Mouse (Mus musculus) embryo, embryonic 10.5 days (tissue): ENCODE data around the gene Lrrc1.

Source experiments
- DNase-seq: peaks from one replicate; pipeline ENCODE4 v3.0.0-alpha.2; 2015; ENCODE audit warnings: low spot score

Gene Lrrc1

DNA sequence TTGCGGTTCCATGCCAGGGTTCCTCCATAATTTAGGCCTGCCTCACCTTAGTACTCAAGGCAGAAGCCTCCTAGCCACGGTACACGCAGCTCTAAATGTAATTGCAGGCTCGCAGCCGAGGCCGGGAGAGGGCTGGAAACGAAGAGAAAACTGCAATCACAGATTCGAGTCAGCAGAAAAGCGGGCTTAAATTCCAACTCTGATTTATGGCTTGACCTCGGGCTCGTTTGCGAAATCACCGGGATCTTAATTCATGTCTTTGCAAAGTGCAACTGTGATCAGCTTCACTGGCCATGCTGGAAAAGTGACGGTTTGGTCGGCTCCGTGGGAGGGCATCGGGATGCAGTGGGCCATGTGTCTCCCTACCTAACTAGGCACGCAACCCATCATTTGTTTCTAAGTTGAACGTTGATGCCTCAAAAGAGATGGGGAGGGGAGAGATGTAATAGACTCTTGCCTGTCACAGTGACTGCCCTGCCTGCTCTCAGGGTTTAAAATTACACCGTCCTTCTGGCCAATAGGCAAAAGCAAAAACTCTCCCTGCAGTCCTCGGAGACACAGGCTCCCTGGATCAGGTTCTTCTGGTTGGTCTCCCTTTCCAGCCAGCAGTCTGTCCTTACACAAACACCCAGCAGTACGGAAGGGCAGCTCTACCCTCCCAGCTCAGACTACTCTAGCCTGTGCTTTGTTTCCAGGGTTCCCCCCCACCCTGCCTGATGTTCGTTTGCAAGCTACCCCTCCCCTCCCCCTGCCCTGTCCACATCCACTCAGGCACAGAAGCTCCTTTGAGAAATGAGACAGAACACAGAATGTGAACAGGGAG lies 117.2 kb downstream of the Lrrc1 start:
- DNase-seq: peak; percentile 78

DNA sequence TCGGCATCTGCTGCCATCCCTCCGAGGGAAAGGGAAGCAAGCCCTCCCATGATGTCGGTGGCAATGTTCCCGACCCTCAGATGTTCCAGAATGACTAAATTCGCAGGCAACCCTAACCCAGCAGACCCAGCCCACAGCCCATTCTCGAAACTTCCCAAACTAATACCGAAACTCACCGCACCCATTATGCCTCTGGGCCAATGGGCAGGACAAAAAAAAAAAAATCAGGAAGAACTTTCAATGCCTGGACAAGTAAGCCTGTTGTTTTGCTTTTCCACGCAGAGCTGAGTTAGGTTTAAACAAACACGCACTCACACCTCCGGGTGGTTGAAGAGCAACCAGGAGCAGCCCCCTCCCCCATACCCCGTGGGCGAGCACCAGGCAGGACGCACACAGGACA lies 118.6 kb downstream of the Lrrc1 start:
- DNase-seq: no peak

DNA sequence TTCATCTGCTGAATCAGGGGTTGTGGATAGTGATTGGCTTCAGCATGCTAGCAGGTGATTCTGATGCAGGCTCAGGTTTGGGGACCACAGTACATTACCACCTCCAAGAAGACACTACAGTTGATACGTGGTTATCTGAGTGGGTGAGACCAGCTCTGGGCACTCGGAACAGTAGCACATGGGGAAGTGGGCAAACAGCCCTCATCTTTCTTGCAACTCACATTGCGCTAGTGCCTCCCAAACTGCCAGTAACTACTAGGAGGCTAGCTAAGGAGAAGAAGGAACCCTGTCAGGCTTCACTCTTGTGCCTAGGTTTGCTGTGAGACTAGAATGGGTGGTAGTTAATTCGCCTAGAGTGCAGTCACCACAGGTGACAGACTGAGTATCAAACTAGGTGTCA lies 119.1 kb downstream of the Lrrc1 start:
- DNase-seq: no peak

DNA sequence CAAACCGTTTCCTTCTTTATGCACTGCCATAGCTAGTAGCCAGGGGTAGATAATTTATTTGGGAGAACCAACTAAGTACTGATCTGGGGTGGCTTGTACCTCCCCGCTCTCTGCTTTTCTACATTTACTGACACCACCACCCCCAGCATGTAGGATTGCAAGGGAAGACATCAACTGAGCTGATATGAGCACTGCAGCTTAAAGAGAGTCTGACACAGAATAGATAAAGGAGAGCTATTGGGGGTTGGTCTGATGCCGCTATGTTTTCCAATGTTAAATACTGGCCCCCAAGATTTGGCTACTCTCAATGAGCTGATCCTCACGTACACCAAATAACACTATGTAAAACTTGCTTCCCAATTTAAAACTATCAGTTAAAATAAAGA lies 124.5 kb downstream of the Lrrc1 start:
- no peak for DNase-seq

DNA sequence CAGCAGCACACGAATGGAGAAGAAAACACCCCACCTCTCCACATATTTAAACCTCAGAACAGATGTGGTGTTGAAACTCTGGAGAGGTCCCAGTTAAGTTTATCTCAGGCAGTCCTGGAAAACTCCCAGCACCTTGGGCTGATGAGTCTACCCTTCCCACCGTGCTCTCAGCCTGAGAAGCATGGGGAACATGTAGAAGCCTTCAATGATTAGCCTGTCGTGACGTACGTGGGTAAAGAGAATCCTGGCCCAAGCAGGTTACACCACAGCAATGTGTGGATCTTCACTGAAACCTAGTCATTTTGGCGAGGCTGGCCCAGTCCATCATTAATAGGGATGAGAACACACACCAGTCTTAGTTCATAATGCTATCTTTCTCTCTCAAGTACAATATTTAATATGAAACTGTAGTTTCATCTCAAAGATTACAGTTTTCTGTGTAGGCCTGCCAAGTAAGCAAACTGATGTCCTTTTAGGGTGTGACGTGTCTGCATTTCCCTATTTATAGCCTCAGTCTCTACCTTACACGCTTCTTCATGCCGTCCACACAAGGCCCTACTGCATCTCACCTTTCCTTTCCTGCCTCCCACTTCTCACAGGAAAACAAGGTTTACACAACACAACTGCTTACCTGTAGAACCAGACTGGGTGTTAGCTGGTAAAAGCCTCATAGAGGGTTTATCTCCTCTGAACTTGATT lies 125.0 kb downstream of the Lrrc1 start:
- no peak for DNase-seq

DNA sequence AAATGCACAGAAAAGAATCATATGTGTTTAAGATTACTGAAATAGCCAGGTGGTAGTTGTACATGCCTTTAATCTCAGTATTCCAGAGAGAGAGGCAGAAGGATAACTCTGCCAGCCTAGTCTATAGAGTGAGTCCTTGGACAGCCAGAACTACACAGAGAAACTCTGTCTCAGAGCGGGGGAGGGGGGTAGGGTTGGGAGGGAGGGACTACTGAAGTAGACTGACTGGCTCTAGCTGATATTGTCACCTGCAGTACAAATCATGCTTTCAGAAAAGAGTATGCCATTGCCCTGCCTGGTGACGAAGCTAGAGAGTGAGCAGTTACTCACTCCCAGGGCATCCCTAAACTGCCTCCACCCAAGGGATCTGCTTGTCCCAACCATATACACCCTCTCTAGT lies 125.9 kb downstream of the Lrrc1 start:
- DNase-seq: no peak

DNA sequence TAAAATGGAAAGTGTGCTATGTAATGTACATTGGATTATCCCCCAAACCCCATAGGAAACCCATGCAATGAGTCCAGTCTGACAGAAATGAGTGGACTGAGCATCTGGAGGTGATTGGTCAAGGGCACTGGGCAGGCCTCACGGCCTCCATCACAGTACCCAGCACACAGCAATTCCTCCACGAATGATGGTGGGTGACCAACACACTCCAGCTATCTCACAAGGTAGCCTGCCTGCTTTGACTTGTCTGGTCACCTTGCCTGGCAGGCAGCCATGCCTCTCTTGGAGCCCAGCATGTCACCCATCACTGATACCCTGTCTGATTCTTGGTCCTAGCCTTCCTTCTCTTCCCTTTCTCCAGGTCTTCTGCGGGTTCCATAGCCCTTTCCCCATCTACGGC lies 128.2 kb downstream of the Lrrc1 start:
- no peak for DNase-seq

DNA sequence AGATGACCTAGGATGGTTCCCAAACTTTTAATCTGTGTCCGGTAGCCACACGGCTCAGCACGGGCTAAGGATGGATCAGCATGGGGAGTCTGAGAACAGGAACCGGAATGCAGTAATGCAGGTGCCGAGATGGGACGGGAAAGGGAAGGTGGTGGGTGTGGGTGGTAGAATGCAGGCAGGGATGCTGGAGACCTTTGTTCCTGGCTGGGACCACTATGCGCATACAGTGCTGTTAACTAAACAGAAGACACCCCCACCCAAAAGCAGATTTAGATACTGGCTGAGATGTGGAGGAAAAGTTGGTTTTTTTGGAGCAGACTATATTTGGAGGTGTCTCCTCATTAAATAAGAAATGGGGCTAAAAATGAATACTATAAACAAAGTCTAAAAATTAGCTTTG lies 128.7 kb downstream of the Lrrc1 start:
- DNase-seq: no peak

DNA sequence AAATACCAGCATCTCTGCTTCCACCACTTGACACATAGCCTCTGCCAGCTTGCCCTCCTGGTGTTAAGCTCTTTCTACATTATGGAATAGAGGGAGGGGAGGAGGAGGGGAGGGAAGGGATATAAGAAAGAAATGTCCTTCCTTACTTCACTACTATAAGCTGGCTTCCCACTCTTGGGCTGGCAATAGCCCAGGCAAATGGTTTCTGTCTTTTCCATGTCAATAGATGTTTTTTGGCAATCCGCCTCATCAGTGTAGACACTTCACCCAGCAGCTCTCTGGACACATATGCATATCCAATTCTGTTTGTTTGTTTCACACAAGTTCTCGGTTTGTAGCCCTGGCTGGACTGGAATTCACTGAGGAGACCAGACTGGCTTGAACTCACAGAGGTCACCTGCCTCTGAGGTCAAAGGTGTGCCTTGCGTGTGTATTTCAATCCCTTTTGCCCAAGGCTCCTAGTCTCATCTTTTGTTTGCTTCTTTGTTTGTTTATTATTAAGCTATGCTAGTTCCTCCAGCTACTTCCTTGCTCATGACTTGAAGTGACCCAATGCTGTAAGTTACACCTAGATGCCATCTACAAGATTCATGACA lies 132.7 kb downstream of the Lrrc1 start:
- no peak for DNase-seq

DNA sequence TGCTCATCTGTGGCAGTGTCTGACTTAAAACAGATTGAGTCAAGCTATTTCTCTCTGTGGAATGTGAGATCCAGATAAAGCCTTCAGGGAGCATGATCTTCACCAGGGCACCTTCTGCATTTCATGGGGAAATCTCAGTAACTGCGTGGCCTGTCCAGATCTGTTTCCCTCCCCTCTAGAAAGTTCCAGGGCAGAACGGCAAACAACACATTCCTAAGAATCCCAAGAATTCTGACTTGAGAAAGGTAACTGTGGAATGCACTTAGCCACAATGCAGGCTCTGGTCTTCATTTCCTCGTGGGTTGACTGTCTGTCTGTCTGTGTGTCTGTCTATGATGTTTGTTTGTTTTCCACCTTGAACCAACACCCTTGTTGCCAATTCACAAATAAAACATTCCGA lies 133.7 kb downstream of the Lrrc1 start:
- DNase-seq: no peak

DNA sequence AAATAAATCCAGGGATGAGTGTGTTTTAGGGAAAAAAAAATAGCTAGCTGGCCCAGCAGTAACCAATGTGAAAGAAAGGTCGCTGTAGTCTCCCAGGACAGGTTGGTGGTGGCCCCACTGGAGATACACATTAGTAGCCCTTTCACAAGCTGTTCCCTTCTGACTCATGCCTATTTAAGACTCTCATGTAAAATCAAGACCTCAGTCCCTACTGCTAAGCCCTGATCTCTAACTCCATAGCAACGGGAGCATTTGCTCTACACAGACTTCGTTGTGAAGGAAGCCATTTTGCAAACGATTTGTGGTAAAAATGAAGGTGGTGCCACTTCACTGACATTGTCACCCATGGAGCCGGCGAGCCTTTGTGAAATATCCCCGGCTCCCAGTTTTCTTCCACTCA lies 134.1 kb downstream of the Lrrc1 start:
- DNase-seq: no peak

DNA sequence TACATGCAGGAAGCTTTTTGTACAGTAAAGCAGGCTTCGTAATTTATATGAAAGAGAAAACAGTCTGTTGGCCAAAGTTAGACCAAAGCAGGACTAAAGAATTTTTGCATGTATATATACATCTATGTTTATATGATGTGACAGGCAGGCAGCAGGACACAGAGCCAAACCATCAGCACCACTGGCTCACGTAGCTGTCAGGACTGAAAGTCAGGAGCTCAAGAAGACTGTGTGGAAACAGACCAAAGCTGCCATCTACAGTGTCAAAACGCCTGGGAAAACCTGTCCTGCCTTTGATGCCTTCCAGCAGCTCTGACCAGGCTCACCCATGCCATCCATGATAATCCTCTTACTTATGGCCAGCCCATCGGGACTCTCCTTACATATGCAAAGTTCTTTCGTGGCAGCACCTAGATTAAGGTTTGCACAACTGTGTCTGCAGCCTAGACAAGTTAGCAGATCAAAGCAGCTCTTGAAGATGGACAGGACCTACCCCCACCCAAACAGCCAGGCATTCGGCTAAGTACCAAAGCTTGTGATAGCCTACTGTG lies 136.5 kb downstream of the Lrrc1 start:
- DNase-seq: no peak

DNA sequence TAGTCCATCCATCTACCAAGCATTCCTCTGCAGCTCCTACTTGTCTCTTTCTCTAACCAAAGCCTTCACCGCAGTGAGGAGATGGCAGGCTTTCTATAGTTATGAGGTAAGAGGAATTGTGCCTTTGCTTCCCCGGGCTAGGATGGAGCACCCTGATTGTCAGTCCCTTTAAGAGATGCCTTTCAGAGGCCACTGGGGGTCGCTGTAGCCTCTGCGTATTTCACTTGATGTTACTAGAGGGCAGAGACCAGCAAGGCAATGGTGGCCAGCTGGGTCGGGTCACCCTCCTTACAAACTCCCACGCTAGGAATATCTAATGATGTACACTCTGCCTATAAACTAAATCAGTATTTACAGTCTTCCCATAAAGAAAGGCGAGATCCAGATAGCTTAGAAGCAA lies 137.8 kb downstream of the Lrrc1 start:
- peak; percentile 74 for DNase-seq

DNA sequence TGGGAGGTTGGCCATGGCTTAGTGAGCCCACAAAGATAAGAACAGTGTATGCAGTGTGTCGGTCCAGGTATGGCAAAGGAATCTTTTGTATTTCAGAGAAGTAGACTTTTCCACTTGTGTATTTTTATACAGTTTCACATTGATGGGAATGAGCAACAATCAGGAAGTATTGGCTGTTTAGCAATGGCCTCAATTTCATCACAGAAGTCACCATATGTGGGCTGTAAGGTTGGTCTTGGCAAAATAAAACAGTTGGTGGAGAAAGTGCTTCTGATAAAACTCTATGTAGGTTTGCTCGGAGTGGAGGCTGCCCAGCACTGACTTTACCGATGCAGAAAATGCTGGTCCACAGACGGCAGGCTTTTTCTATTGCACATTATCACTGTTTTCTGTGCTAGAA lies 140.2 kb downstream of the Lrrc1 start:
- no peak for DNase-seq

DNA sequence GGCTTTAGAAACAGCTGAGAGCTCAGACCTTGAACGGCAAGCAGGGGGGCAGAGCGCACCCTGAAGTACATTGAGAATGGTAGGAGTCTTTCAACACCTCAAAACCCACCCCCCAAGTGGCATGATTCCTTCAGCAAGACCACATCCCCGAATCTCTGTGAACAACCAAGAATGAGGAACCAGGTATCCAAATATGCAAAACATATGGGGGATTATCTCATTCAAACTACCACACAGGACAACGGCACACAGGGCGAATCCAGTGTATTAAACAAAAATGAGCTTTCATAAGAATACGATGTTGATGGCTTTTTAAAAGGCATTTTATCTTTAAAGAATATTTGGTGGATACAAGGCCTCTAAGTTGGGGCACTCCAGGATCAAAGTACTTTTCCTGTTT lies 140.7 kb downstream of the Lrrc1 start:
- DNase-seq: no peak

DNA sequence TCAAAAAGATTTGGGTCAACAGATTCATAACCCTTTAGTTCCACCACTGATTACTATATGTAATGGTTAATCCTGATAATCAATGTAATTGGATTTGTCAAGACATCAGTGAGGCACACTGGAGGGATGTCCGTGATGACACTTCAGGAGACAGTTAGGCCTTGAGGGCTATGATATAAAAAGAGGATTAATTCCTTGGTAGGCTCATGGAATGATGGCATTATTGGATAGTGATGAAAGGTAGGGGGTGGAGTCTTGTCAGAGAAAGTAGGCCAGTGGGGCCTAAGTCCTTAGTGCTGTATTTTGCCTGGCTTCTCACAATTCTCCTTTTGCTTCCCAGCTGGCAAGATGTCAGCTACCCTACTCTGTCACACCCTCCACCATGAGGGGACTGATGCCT lies 141.7 kb downstream of the Lrrc1 start:
- DNase-seq: no peak

DNA sequence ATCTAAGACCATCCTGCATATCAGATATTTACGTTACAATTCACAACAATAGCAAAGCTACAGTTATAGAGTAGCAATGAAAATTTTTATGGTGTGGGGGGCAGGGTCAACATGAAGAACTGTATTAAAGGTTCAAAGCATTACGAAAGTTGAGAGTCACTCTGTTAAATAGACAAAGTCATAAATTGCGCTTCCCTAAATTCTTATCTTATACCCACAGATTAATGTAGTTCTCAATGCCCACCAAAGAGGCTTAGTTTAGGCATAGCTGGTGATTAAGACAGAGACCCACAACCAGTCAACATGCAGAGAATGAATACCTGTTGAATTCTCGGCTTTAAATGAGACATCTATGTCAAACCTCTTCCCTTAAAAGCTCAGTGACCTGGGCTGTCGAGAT lies 144.9 kb downstream of the Lrrc1 start:
- DNase-seq: no peak

DNA sequence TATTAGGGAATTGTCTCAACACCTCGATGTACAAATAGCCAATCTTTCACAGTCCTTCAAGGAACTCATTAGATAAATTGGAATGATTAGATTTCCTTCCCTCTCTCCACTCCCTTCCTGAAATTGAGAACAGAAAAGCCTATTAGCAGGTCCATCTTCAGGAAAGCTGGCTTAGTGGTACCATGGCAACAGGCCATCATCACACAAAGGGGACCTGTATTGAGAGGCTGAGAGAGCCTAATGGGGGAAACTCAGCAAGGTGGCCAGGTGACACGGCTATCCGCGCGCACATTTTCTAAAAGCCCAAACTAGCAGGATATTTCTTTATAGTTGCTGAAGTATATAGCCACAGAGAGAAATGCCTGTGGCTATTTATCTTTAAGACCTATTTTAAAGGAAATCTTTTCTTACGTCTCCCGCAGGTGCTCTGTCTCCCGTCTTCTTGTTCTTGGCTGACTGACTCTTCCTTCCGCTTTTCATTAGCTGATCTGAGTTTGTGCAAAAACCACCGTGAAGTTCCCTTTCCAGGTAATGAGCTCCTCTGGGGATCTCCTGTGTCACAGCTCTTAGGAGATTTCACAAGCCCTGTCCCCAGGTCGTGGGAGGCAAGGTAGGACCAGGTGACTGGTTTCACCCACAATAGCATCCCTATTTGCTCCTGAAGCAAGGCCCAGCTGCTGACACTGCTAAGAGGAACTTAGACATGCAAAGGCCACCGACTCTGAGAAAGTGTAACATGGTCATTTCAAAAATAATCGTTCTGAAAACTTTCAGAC lies 145.6 kb downstream of the Lrrc1 start:
- no peak for DNase-seq

DNA sequence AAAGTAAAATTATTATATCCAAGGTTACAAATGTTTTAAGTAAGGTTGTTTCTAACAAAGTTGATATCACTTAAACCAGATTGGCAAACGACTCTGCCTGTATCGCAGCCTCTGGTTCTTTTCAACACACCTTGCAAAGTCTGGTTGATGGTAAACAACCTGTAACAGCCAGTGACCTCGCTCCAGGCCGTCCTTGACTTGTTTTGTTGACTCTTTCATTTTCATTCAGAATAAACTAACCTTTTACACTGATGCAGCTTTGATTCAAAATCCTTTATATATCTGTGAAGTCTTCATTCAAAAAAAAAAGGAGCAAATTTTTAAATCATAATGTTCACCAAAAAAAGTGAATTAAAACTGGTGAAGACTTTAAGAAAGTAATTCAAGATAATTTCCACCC lies 147.6 kb downstream of the Lrrc1 start:
- DNase-seq: no peak

DNA sequence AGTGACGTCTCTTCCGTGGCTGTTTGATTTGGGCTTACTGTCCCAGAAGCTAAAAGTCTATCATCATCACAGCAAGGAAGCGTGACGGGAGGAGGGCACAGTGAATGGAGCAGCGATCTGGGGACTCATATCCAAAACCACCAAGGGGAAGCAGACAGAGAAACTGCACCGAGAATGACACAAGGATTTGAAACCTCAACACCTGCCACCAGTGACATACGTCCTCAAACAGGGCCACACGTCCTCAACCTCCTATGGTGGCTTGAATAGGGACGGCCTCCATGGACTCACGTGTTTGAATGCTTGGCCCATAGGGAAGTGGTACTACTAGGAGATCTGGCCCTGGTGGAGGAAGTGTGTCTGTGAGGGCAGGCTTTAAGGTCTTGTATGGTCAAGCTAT lies 153.4 kb downstream of the Lrrc1 start:
- no peak for DNase-seq

DNA sequence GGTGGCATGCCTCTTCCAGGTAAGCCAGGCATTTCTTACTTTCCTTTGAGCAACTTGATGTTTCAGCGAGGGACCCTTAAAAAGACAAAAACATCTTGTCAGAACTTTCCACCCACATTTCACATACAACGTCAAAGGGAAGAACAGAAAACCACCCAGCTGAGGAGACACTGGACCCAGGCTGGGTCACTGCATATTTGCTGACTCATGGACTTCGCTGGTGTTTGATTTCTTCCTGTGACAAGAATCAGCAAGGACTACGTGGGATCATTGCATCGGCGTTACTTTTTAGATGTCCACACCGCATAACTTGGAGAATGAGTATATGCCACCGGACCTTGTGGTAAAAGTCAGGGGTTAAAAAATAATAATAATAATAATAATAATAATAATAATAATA lies 155.7 kb downstream of the Lrrc1 start:
- no peak for DNase-seq

DNA sequence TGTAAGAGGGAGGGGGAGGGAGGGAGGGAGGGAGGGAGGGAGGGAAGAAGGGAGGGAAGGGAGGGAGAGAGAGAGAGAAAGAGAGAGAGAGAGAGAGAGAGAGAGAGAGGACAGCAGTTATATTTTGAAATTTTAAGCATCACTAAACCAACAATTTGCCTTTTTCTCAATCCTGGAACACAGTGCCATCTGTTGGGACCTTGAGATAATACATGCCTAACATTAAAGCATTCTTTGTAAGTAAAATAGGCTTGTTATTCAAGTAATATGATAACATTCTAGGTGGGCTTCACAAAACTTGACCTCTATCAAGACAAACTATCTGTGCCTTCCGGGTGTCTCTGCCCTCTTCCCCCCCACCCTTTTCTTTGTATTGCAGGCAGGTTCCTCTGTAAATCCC lies 157.9 kb downstream of the Lrrc1 start:
- DNase-seq: peak; percentile 51
